Mouse (Mus musculus): Measurements from ENCODE around the gene Dclre1c.
"Not testable (repeated sequence)": the region's sequence is repeated elsewhere in the genome, so short reads cannot be mapped to it uniquely, and the experiment has no call there.

The Dclre1c gene

GRCm38 (mm10) chr2:3423841-3424578, at the start of gene Dclre1c:
Gene Dclre1c, plus strand, starts transcription at chr2:3424131.
- peak; percentile 94 for DNase-seq (ENCODE audit: low read depth)

GRCm38 (mm10) chr2:3387105-3387860, 36.6 kb upstream of the Dclre1c start:
- DNase-seq (ENCODE audit: low read depth) = no peak

- no peak for DNase-seq (ENCODE audit: low read depth)
Observed at GRCm38 (mm10) chr2:3391945-3392344, 32.0 kb upstream of the Dclre1c start.

- not testable (repeated sequence) for DNase-seq (ENCODE audit: low read depth)
Observed at GRCm38 (mm10) chr2:3397110-3397509, 26.8 kb upstream of the Dclre1c start, which contains the start of gene Olah. Gene Olah, minus strand, starts transcription at chr2:3397210.

- DNase-seq (ENCODE audit: low read depth) = no peak
Observed at GRCm38 (mm10) chr2:3405981-3406380, 17.9 kb upstream of the Dclre1c start.

- DNase-seq (ENCODE audit: low read depth) = no peak
Observed at GRCm38 (mm10) chr2:3407756-3408155, 16.2 kb upstream of the Dclre1c start.

GRCm38 (mm10) chr2:3414241-3414640, 9.7 kb upstream of the Dclre1c start:
- DNase-seq (ENCODE audit: low read depth) = peak; percentile 60

GRCm38 (mm10) chr2:3415676-3416075, 8.3 kb upstream of the Dclre1c start:
- DNase-seq (ENCODE audit: low read depth) = no peak

- peak; percentile 95 for DNase-seq (ENCODE audit: low read depth)
Observed at GRCm38 (mm10) chr2:3418883-3419431, 5.0 kb upstream of the Dclre1c start.

GRCm38 (mm10) chr2:3420157-3420556, 3.8 kb upstream of the Dclre1c start:
- no peak for DNase-seq (ENCODE audit: low read depth)

GRCm38 (mm10) chr2:3422548-3422947, 1.4 kb upstream of the Dclre1c start, which contains the start of gene Meig1:
Gene Meig1, minus strand, starts transcription at chr2:3422648.
- no peak for DNase-seq (ENCODE audit: low read depth)

GRCm38 (mm10) chr2:3424579-3424910, 614 bp downstream of the Dclre1c start:
- no peak for DNase-seq (ENCODE audit: low read depth)

- no peak for DNase-seq (ENCODE audit: low read depth)
Observed at GRCm38 (mm10) chr2:3430956-3431355, 7.0 kb downstream of the Dclre1c start.

GRCm38 (mm10) chr2:3435369-3436061, 11.6 kb downstream of the Dclre1c start:
- DNase-seq (ENCODE audit: low read depth) = no peak

GRCm38 (mm10) chr2:3437956-3438355, 14.0 kb downstream of the Dclre1c start:
- no peak for DNase-seq (ENCODE audit: low read depth)

GRCm38 (mm10) chr2:3444206-3444605, 20.3 kb downstream of the Dclre1c start:
- no peak for DNase-seq (ENCODE audit: low read depth)

GRCm38 (mm10) chr2:3445984-3446383, 22.1 kb downstream of the Dclre1c start:
- DNase-seq (ENCODE audit: low read depth) = no peak

GRCm38 (mm10) chr2:3449431-3449830, 25.5 kb downstream of the Dclre1c start:
- DNase-seq (ENCODE audit: low read depth) = no peak

- no peak for DNase-seq (ENCODE audit: low read depth)
Observed at GRCm38 (mm10) chr2:3453096-3453495, 29.2 kb downstream of the Dclre1c start.

- no peak for DNase-seq (ENCODE audit: low read depth)
Observed at GRCm38 (mm10) chr2:3456590-3456989, 32.7 kb downstream of the Dclre1c start.

- no peak for DNase-seq (ENCODE audit: low read depth)
Observed at GRCm38 (mm10) chr2:3473891-3474290, 50.0 kb downstream of the Dclre1c start.

- DNase-seq (ENCODE audit: low read depth) = peak; percentile 79
Observed at GRCm38 (mm10) chr2:3474361-3474805, 50.5 kb downstream of the Dclre1c start.
